Mouse (Mus musculus) kidney, adult 2 months (tissue): ENCODE measurements at regions not wholly inside any gene's neighbourhood (a gene's known extent, or its start where the extent isn't known, plus 50 kb on each side); places are given as distances from the start of the nearest gene placed in this dataset.

Experiments used
- CTCF ChIP-seq: fragments of 200-500 bp; conservative IDR thresholded peaks from 2 replicates; pipeline ENCODE4 v1.5.1; 2011; ENCODE audit warnings: low read depth, mild to moderate bottlenecking, control low read depth, low read length, moderate library complexity, mixed read lengths; ENCODE audit not compliant: insufficient read depth, insufficient read length
- POLR2A ChIP-seq: fragments of 200-500 bp; IDR thresholded peaks from one replicate; pipeline ENCODE4 v1.6.1; 2011; ENCODE audit warnings: low read depth, low read length, control low read depth

DNA sequence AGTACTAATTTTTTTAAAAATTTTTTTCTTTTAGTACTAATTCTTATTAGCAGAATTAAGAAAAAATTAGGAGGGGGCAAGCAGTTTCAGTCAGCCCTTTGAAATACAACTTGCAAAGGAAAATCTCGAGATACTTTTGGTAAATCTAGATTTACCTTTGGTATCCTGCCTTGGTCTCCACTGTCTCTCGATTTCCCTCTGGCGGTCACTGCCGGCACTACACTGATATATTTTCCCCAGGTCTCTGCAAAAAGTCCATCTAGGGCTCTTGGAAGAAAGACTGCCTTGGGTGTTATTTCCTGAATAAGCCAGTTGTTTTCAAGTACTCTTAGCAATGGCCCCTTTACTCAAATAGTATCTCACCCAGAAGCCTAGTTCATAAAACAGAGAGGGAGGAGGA lies 224.0 kb downstream of the Adgrg6 start:
- TF ChIP-seq CTCF (peak; percentile 74), POLR2A (no peak)
